Mouse (Mus musculus): ENCODE data around the gene Vpreb1. TPM values are rescaled to one million over a fixed set of nuclear protein-coding genes. Genes with fewer than 3 reads are reported as not detected.
A peak's percentile ranks its signal among the peaks of the same experiment; 100 is the strongest.

Gene Vpreb1
- total RNA-seq, 2 experiments from 2014 or later: 0.39 TPM; not detected in 1

GRCm38 (mm10) chr16:16855541-16855940 is 15.1 kb downstream of the Vpreb1 start:
- no peak for DNase-seq

- DNase-seq: peak; percentile 49 to 74
These were observed 15.8 kb downstream of the Vpreb1 start for GRCm38 (mm10) chr16:16854836-16855235.

DNA sequence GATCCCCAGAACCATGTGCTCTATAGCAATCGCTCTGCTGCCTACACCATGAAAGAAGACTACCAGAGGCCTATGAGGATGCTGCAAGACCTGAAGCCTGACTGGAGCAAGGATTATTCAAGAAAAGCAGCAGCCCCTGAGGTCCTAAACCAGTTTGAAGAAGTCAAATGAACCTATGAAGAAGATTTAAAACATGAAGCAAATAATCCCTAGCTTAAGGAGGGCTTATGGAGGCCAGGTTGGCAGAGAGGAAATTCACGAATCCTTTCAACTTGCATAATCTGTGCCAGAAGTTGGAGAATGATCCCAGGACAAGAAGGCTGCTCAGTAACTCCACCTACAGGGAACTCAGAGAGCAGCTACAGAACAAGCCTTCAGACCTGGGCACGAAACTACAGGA is 18.2 kb downstream of the Vpreb1 start:
- no peak for DNase-seq

GRCm38 (mm10) chr16:16849196-16849595 is 21.4 kb downstream of the Vpreb1 start:
- DNase-seq: no peak

- no peak for DNase-seq
These were observed 41.0 kb downstream of the Vpreb1 start for GRCm38 (mm10) chr16:16829671-16830070.

GRCm38 (mm10) chr16:16828757-16829615 is 41.7 kb downstream of the Vpreb1 start, which contains the start of gene Spag6l:
TSS of gene Spag6l (minus strand) at chr16:16829456.
- peak; percentile 4 to 14 for DNase-seq

GRCm38 (mm10) chr16:16826223-16826622 is 44.4 kb downstream of the Vpreb1 start:
- no peak for DNase-seq

DNA sequence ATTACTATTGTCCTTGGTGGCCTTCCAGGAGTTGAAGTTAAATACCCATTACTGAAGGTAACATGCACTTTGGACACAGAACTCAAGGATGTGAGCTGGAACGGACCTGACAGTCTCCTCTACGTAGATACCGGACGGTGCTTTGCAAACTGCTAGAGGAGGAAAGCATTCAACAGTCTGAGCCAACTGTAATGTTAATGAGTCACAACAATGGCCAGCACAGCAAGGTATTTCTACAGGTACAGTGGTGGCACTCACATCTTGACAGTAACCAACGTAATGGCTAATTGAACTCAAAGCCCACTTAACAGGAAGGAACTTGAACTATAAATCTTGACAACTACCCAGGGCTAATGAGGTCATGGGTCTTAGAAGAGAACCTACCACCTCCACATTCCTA is 45.2 kb downstream of the Vpreb1 start:
- no peak for DNase-seq

Other genes with a start within 250 kb of the Vpreb1 start
- gene Olfr19, start 194.4 kb downstream of the Vpreb1 start, total RNA-seq (2021): not detected
- under 1 TPM in 1 of 2 experiments, not detected in 1; 0.54 TPM for gene Spag6l, start 41.4 kb downstream of the Vpreb1 start, total RNA-seq (2021)
- gene Igll1, start 6.9 kb downstream of the Vpreb1 start, total RNA-seq (2021): not detected
- gene Top3b, start 107 bp downstream of the Vpreb1 start, total RNA-seq (2021): 10 to 100 TPM; 23.1 to 28.6 TPM
- 10 to 100 TPM; 26.3 to 28.6 TPM for gene Ppm1f, start 25.6 kb upstream of the Vpreb1 start, total RNA-seq (2021)
- 100 to 1,000 TPM in 1 of 2 experiments, 10 to 100 TPM in 1; 94.8 to 112 TPM for gene Mapk1, start 112.5 kb upstream of the Vpreb1 start, total RNA-seq (2021)
- 1 to 10 TPM; 1.0 to 1.6 TPM for gene Ypel1, start 198.9 kb upstream of the Vpreb1 start, total RNA-seq (2021)
- gene Ppil2, start 240.4 kb upstream of the Vpreb1 start, total RNA-seq (2021): 10 to 100 TPM; 32.4 to 39.4 TPM

Data from heart, adult 18-20 months (tissue).